Mouse (Mus musculus) liver (tissue): ENCODE measurements around the gene Hoxd13.

ENCODE experiments used
- DNase-seq: peaks from one replicate; pipeline ENCODE4 v3.0.0-alpha.2; 2020; ENCODE audit warnings: mixed read lengths

Gene Hoxd13

GRCm38 (mm10) chr2:74663291-74663925 lies 4.7 kb upstream of the Hoxd13 start:
- DNase-seq = no peak

- DNase-seq = no peak
Measured at GRCm38 (mm10) chr2:74666411-74666810, 1.7 kb upstream of the Hoxd13 start.

GRCm38 (mm10) chr2:74667191-74667841 lies 794 bp upstream of the Hoxd13 start:
- DNase-seq = no peak

GRCm38 (mm10) chr2:74668370-74669229 lies 490 bp downstream of the Hoxd13 start:
- no peak for DNase-seq

- no peak for DNase-seq
Measured at GRCm38 (mm10) chr2:74669230-74669578, 1.1 kb downstream of the Hoxd13 start.

- no peak for DNase-seq
Measured at GRCm38 (mm10) chr2:74669650-74670235, 1.6 kb downstream of the Hoxd13 start.

GRCm38 (mm10) chr2:74670632-74671188 lies 2.6 kb downstream of the Hoxd13 start:
- DNase-seq = no peak

GRCm38 (mm10) chr2:74671847-74672246 lies 3.7 kb downstream of the Hoxd13 start:
- no peak for DNase-seq

- peak; percentile 54 for DNase-seq
Measured at GRCm38 (mm10) chr2:74672481-74673362, 4.6 kb downstream of the Hoxd13 start.

GRCm38 (mm10) chr2:74673835-74674425 lies 5.8 kb downstream of the Hoxd13 start:
- DNase-seq = no peak

GRCm38 (mm10) chr2:74674881-74675665 lies 7.0 kb downstream of the Hoxd13 start, which contains the start of gene Hoxd12:
Hoxd12 (plus strand) TSS chr2:74675013.
- DNase-seq = no peak

GRCm38 (mm10) chr2:74675666-74676282 lies 7.7 kb downstream of the Hoxd13 start:
- DNase-seq = no peak

- DNase-seq = no peak
Measured at GRCm38 (mm10) chr2:74676376-74677052, 8.4 kb downstream of the Hoxd13 start.

GRCm38 (mm10) chr2:74677106-74677505 lies 9.0 kb downstream of the Hoxd13 start:
- DNase-seq = no peak

GRCm38 (mm10) chr2:74678891-74679595 lies 10.9 kb downstream of the Hoxd13 start, which contains the start of gene Hoxd11:
Hoxd11 (plus strand) TSS chr2:74679557.
- no peak for DNase-seq

- no peak for DNase-seq
Measured at GRCm38 (mm10) chr2:74679596-74679971, 11.5 kb downstream of the Hoxd13 start.

- no peak for DNase-seq
Measured at GRCm38 (mm10) chr2:74679980-74680379, 11.9 kb downstream of the Hoxd13 start.

- no peak for DNase-seq
Measured at GRCm38 (mm10) chr2:74680561-74681398, 12.7 kb downstream of the Hoxd13 start.
